Mouse (Mus musculus) c-Kit-positive CD71-positive TER-119-negative erythroid progenitor cells, embryonic 14.5 days (primary cell): ENCODE measurements around the gene 1700028J19Rik.
"Not testable (repeated sequence)": the region's sequence is repeated elsewhere in the genome, so short reads cannot be mapped to it uniquely, and the experiment has no call there.

Experiments
- DNase-seq: peaks from one replicate; pipeline ENCODE4 v3.0.0-alpha.2; 2013; ENCODE audit warnings: low read depth

1700028J19Rik gene

DNA sequence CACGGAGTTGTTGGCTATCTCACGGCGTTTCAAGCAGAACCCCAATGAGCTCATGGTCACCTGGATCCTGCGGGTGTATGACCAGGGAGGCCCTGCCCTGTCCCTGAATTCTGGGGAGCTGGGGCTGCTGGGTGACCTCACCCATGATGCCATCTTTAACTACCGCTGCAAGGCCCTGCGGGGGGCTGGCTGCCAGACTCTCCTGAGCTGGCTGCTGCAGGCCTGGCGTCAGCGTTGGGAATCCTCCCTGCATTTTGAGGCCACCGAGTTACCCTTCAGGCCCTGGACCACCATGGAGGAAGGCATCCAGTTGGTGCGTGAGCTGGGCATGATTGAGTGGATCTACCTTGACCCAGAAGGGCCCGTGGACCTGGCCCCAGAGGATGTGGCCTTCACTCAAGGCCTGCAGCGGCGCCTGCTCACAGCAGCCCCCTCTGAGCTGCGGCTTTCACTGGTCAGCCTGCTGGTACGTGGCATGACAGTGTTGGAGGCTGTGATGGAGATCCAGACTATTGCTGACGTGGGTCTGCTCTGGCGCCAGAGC lies 4.3 kb upstream of the 1700028J19Rik start:
- not testable (repeated sequence) for DNase-seq

DNA sequence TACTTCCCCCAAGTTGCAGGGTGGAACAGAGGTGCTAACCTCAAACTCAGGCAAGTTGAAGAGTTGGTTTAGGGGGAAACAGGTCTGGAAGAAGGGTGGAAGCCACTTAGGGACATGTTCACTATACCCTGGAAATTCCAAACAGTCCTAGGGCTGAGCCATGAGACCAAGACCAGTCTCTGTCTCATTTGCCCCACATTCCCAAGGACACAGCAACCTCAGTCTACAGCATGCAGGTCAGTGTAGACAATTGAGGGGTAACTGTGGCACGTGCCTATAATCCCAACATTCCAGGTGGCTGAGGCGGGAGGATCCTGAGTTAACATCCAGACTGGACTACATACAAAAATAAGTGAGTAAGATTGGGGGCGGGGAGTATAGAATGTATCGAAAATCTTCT lies 2.8 kb upstream of the 1700028J19Rik start:
- no peak for DNase-seq

DNA sequence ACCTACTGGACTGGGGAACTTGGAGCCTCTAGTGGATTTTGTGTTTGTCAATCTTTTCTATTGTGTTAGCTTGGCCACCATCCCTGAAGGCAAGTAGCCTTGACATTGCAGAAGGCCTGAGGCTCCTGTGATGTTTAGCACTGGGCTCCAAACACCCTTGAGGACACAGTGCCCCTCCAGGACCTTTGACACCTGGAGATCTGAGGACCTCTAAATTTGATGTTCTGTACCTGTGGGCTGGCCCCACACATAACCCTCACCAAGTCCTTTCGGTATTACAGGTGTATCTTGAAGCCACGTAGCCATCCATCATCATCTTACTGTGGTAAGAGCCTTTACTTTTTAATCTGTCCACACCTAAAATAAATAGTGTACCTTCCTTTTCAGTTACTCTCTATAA lies 1.5 kb upstream of the 1700028J19Rik start:
- DNase-seq = no peak

DNA sequence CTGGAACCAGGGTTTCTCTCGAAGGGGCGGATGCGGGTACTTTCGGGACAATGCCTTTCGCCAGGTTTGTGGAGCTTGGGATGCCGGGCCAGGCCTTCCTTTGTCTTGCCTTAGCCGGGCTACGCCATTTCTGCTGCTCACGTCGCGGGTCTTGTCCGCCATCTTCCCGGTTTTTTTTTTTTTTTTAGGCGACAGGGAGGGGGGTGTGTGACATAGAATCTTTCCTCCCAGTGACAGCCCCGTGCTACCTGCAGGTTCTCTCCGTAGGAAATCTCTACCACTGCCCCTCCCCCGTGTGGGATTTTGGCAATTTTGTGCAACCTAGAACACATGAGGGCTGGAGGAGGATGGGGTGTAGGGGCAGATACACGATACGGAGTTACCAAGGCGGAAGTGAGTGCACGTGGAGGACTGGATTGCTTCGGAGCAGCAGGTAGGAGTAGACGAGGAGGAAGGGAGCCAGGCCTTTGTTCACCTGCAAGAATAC lies 532 bp upstream of the 1700028J19Rik start:
- DNase-seq = peak; percentile 35

DNA sequence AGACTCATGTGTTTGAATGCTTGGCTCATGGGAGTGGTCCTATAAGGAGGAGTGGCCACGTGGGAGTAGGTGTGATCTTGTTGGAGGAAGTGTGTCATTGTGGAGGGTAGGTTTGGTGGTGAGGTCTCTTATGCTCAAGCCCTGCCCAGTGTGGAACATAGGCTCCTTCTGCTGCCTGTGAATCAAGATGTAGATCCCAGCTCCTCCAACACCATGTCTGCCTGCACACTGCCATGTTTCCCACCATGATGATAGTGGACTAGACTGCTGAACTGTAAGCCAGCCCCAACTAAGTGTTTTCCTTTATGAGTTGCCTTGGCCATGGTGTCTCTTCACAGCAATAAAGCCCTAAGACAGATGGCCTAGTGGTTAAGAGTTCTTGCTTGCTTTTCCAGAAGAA lies 2.4 kb downstream of the 1700028J19Rik start:
- no peak for DNase-seq

DNA sequence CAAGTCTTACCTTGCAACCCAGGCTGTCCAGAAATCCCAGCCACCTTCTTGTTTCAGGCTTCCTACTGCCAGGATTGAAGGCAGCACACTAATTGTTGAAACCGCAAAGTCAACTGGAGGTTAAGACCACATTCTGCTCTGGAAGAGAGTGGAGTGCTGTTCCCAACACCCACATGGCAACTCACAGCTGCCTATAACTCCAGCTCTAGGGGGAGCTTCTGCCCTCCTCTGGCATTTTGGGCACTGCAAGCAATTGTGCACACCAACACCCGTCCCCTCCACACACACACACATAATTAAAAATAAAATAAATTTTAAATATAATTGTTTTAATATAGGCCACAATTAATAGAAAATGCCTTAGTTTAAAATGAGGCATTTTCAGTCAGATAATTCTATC lies 5.3 kb downstream of the 1700028J19Rik start:
- no peak for DNase-seq

DNA sequence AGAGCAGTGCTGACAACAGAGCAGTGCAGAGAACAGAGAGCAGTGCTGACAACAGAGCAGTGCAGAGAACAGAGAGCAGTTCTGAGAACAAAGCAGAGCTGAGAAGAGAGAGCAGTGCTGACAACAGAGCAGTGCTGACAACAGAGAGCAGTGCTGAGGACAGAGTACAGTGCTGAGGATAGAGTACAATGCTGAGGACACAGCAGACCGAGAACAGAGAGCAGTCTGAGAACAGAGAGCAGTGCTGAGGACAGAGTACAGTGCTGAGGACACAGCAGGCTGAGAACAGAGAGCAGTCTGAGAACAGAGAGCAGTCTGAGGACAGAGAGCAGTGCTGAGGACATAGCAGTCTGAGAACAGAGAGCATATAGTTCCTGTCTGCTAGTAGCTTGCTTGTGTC lies 5.8 kb downstream of the 1700028J19Rik start:
- DNase-seq = no peak

DNA sequence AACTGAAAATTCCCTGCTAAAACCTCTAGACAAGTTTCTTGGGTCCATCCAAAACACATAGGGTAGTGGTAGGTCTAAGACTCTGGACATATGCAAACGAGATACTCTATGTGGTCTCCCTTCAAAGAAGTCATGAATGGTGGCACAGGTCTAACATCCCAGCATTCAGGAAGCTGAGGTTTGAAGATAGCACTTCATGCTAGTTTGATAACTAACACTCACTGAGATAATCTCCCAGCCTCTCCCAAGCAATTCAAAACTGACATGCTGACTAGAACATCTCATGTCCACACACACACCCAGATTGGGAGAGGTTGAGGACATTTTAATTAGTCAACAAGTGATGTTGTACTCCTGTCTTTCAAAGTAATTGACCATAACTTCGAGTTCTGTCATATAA lies 6.6 kb downstream of the 1700028J19Rik start:
- no peak for DNase-seq

DNA sequence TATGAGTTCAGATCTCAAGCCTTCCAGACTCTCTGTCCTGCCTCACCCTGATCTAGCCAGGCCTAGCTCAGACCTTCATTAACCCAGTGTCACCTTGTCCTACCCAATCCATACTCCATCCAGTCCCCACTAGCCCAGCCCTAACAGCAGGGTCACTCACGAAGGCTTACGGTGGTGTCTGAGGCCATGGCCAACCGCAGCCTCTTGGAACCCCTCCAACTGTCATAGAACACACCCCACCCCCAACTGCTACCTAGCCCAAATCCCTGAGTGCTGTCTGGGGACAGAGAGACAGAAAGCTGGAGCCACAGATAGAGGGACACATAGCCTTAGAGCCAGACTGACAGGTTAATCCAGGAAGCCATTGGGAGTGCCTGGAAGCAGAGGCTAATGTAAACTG lies 10.6 kb downstream of the 1700028J19Rik start, which contains the start of gene Gm36864:
TSS of gene Gm36864 (plus strand) at position 269 of the 400 bp plus-strand sequence.
- DNase-seq = no peak

DNA sequence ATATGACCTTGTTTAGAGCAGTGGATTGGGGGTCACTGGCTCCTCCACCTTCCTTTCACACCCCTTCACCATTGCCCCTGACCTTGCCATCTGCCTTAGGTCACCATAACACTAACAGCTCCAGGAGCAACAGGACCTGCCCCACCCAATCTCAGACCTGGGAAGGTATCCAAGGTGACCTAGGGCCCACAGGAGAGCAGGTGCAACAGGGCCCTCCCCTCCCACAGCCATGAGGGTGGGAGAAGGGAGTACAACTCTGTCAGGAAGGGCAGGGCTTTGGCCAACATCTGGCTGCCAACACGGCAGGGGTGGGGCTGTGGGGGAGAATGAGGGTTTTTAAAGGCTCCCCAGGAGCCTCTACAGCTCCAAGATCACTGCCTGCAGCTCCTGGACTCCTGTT lies 21.4 kb downstream of the 1700028J19Rik start, which contains the start of gene Klk1:
TSS of gene Klk1 (plus strand) at position 285 of the 400 bp plus-strand sequence.
- no peak for DNase-seq

DNA sequence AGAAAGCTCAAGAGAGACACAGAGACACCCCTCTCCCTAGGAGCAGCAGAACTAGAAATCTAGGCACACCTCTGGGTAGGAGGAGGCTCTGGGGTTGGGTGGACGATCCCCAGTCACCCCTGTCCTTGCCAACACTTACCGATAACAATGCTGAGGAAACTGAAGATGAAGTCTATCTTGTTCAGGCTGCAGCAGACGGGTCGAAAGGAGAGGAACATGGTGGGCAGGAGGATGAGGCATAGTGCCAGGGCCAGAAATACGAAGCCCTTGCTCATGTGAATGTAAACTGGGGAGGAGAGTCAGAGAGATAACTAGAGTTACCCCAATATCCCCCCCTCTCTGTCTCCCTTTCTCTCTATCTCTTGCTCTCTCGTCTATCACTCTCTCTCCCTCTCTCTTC lies 24.2 kb downstream of the 1700028J19Rik start:
- not testable (repeated sequence) for DNase-seq

DNA sequence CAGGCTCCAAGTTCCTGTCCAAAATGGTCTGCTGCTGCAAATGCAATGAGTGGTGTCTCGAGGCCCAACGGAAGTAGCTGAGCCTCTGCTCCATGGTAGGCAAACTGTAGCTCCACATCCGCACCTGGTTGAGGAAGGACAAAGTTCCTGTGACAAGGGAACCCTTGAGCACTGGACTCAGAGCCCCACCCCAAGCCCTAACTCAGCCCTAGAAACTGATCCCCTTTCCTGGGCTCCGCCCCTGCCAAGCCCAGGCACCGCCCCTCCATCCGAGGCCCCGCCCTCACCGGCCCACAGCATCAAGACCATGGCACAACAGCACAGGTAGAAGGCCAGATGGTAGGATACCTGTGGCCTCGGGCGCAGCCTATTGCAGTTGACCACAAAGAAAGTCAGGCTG lies 24.9 kb downstream of the 1700028J19Rik start:
- DNase-seq = not testable (repeated sequence)

DNA sequence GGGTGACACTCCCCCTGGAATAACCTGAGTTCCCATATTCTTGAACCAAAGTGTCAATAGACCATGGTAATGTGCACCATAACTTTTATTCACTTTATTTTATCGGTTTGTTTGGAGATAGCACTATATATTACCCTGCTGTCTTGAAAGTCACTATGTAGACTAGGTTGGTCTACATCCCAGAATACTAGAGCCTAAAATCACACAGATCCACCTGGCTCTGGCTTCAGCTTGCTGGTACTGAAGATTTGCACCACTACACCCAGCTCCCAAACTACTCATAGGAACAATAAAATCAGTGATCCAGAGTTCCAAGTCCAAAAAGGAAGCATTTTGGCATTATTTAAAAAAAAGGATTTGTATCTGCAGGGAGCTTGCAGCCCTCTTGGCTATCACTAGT lies 30.9 kb downstream of the 1700028J19Rik start, which contains the start of gene Klk1b5:
TSS of gene Klk1b5 (plus strand) at position 301 of the 400 bp plus-strand sequence.
- DNase-seq = no peak

DNA sequence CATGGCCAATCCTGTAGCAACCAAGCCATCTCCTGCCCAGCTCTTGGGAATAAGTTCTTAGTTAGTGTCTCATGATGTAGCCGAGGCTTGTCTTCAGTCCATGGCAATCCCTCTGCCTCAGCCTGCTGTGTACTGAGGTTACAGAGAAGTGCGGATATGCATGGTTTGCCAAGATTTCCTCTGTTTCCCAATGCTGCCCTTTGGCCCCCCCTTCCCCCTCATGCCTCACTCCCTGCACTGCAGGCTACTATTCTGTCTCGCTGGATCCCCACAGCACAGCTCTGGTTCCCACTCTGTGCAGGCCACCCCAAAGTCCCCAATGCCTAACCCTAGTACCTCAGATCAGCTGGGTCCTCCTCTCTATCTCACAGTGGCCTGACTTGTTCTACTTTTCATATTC lies 38.2 kb downstream of the 1700028J19Rik start:
- DNase-seq = no peak

DNA sequence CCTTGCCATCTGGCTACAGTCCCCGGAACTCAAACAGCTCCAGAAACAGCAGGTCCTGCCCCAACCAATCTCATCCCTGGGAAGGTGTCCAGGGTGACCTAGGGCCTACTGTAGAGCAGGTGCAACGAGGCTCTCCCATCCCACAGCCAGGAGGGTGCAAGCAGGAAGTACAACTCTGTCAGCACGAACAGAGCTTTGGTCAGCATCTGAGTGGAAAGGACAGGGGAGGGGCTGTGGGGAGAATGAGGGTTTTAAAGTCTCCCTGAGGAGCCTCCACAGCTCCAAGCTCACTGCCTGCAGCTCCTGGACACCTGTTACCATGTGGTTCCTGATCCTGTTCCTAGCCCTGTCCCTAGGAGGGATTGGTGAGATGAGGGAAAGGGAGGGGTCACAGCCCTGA lies 39.4 kb downstream of the 1700028J19Rik start, which contains the start of gene Klk1b4:
TSS of gene Klk1b4 (plus strand) at position 301 of the 400 bp plus-strand sequence.
- DNase-seq = not testable (repeated sequence)

DNA sequence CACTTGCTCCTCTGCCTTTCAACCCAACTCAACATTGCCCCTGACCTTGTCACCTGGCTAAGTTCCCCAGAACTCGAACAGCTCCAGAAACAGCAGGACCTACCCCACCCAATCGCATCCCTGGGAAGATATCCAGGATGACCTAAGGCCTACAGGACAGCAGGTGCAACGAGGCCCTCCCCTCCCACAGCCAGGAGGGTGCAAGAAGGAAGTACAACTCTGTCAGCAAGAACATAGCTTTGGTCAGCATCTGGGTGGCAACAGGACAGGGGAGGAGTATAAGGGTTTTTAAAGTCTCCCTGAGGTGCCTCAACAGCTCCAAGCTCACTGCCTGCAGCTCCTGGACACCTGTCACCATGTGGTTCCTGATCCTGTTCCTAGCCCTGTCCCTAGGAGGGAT lies 48.6 kb downstream of the 1700028J19Rik start, which contains the start of gene Klk1b3:
TSS of gene Klk1b3 (plus strand) at position 301 of the 400 bp plus-strand sequence.
- DNase-seq = no peak

DNA sequence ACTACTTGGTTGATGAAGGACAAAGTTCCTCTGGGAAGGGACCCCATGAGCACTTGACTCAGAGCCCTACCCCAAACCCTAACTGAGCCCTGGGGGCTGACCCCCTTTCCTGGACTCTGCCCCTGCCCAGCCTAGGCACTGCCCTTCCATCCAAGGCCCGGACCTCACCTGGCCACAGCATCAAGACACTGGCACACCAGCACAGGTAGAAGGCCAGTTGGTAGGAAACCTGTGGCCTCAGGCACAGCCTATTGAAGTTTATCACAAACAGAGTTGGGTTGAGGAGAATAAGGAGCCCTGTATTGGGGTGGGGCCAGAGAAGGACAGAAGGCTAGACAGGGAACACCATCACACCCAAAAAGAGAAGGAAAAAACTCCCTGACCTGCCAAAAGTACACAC lies 53.0 kb downstream of the 1700028J19Rik start:
- DNase-seq = not testable (repeated sequence)

DNA sequence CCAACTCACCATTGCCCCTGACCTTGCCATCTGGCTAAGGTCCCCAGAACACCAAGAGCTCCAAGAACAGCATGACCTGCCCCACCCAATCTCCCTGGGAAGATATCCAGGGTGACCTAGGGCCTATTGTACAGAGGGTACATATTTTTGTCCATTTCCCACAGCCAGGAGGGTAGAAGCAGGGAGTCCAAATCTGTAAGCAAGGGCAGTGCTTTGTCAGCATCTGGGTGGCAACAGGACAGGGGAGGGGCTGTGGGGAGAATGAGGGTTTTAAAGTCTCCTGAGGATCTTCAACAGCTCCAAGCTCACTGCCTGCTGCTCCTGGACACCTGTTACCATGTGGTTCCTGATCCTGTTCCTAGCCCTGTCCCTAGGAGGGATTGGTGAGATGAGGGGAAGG lies 58.6 kb downstream of the 1700028J19Rik start, which contains the start of gene Klk1b24:
TSS of gene Klk1b24 (plus strand) at position 301 of the 400 bp plus-strand sequence.
- DNase-seq = not testable (repeated sequence)

DNA sequence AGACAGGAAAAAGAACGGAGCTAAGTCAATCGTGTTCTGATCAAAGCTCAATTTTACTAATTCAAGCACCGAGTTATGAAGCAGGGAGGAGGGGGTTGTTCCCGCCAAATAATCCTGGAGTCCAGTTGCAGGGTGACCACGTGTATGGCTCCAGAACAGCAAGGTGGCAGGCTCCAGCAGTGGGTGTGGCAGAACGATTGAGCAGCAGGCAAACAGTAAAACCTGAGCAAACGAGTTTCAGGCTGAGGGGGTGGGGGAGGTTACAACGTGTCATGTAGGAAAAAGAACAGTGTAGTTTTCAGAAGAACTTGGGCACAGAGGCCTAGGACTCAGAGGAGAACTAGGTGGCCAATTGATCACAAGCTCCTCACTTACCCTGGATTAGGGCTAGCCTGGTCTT lies 60.0 kb downstream of the 1700028J19Rik start:
- not testable (repeated sequence) for DNase-seq
